Mouse (Mus musculus) lung, postnatal 0 days (tissue): ENCODE measurements around the gene Cryaa. TPM values are rescaled to one million over a fixed set of nuclear protein-coding genes. Genes with fewer than 3 reads are reported as not detected.

Source experiments
- ATAC-seq: fragments of 200-750 bp; cut with Nextera tagmentation; 2 replicates; pipeline ENCODE4 v1.8.0; 2017; ENCODE audit warnings: moderate library complexity
- DNase-seq: peaks from one replicate; pipeline ENCODE4 v3.0.0-alpha.2; 2016; ENCODE audit warnings: low spot score
- H3K27ac ChIP-seq: fragments of 300-500 bp; sonication (generic); 2 replicates; pipeline ENCODE4 v1.5.1; 2014; ENCODE audit warnings: antibody characterized with exemption, mild to moderate bottlenecking, low read length, mixed read lengths
- H3K27me3 ChIP-seq: fragments of 300-500 bp; sonication (generic); replicated peaks from 2 replicates; pipeline ENCODE4 v1.6.1; 2014; ENCODE audit warnings: low read length, mixed read lengths; ENCODE audit not compliant: insufficient read depth
- H3K36me3 ChIP-seq: fragments of 300-500 bp; sonication (generic); 2 replicates; pipeline ENCODE4 v1.6.1; 2014; ENCODE audit warnings: low read length, mixed read lengths; ENCODE audit not compliant: insufficient read depth
- H3K4me1 ChIP-seq: fragments of 300-500 bp; sonication (generic); 2 replicates; pipeline ENCODE4 v1.6.1; 2014; ENCODE audit warnings: antibody characterized with exemption, low read depth, low read length, mixed read lengths; ENCODE audit not compliant: insufficient read depth
- H3K4me2 ChIP-seq: fragments of 300-500 bp; sonication (generic); replicated peaks from 2 replicates; pipeline ENCODE4 v1.6.1; 2014; ENCODE audit warnings: low read depth, mild to moderate bottlenecking, low read length, moderate library complexity, mixed read lengths
- H3K4me3 ChIP-seq: fragments of 300-500 bp; sonication (generic); 2 replicates; pipeline ENCODE4 v1.5.1; 2014; ENCODE audit warnings: low read depth, low read length
- H3K9ac ChIP-seq: fragments of 300-500 bp; sonication (generic); replicated peaks from 2 replicates; pipeline ENCODE4 v1.6.1; 2014; ENCODE audit warnings: low read depth, mild to moderate bottlenecking
- H3K9me3 ChIP-seq: fragments of 300-500 bp; sonication (generic); 2 replicates; pipeline ENCODE4 v1.6.1; 2016; ENCODE audit warnings: low read length, mixed read lengths
- CTCF ChIP-seq: IDR thresholded peaks from 2 replicates; pipeline ENCODE4 v1.5.1; 2016; ENCODE audit warnings: antibody characterized with exemption, mild to moderate bottlenecking
- EP300 ChIP-seq: IDR thresholded peaks from 2 replicates; pipeline ENCODE4 v1.6.1; 2016; ENCODE audit warnings: antibody characterized with exemption, mild to moderate bottlenecking, control low read depth
- WGBS: fragments of 180-500 bp; shearing (Covaris S2); extraction: QIAGEN DNeasy Blood & Tissue Kit; methylation state at CpG from one replicate; pipeline ENCODE4 v1.1.7; 2014; 5-methylcytosine and 5-hydroxymethylcytosine counted together
- polyA plus RNA-seq: library from polyadenylated mRNA; unstranded; fragments of >200 nt; fragmentation: Nextera tagmentation; extraction: Ambion mirVana; gene quantifications from 2 replicates; pipeline ENCODE4 v1.2.1, GENCODE M21; 2015

The Cryaa gene
- polyA plus RNA-seq, 1 experiment from 2014 or later = 0.76 TPM

- H3K36me3 ChIP-seq = no peaks in the 10 kb centered on the region
- ATAC-seq (no peak), DNase-seq (peak; percentile 21)
- WGBS = 6% methylated on average over 45 of the region's 45 CpGs
- no peak overlapping the region for H3K27ac ChIP-seq
- no peaks in the 10 kb centered on the region for H3K9me3 ChIP-seq
- peak overlapping the region; percentile 19; the same call in 1 of the 2 replicates for H3K9ac ChIP-seq
- H3K4me1 ChIP-seq = peaks cover 5% of the 10 kb centered on the region
- peak overlapping the region; percentile 45 for H3K4me3 ChIP-seq
- no peaks in the 10 kb centered on the region for H3K27me3 ChIP-seq
- TF ChIP-seq EP300 = no peak
- no peak for TF ChIP-seq CTCF
- H3K4me2 ChIP-seq = peak overlapping the region; percentile 89
These were observed 41.2 kb upstream of the Cryaa start for GRCm38 (mm10) chr17:31636277-31636941.

DNA sequence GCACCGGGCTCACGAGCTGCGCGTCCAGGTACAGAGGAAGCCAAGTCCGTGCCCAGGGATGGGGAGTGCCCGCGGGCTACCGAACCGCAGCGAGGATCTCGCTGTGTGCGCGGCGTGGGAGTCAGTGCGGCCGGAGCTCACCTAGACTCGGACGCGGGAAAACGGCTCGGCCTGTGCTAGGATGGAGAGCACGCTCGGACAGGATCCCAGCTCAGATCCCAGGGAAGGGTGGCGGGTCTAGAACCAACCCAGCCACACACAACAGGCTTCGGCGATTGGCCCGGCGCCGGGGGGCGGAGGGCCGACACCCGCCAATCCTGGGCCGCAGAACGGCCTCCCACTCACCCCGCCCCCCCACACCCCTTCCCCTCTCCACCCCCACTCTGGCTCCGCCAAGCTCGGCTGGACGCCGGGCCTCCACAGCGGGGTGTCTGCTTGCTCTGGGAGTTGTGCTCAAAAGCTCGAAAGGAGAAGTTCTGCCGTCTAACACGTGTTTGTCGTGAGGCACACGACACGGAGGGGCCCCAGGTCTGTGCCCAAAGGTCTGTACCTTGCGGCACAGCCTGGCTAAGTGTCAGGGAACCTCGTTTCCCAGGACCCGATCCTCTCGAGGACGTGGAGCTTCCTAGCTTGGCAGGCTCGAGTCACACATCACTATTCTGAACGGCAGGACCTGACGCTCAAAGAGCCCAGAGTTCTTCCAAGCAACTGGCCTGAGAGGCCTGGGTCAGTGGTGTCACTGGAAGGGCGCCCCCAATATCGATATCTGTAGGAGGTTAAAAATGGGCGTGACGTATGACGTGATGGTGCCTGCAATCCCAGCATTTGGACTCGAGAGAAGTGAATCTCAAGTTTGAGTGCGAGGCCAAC is 40.4 kb upstream of the Cryaa start, which contains the start of gene Cbs:
Gene Cbs (minus strand): TSS at position 297 of the 870 bp plus-strand sequence.
- peak within 1 kb of the TSS; percentile 89 for H3K4me2 ChIP-seq
- H3K9ac ChIP-seq = peak within 1 kb of the TSS; percentile 19
- ATAC-seq = peak; percentile 96
- H3K27ac ChIP-seq = peak within 1 kb of the TSS; percentile 55; the same call in 1 of the 2 replicates
- DNase-seq = peak; percentile 84
- H3K36me3 ChIP-seq = no peaks in the 10 kb centered on the region
- TF ChIP-seq EP300 = no peak
- TF ChIP-seq CTCF = no peak
- peaks cover 5% of the 10 kb centered on the region for H3K4me1 ChIP-seq
- H3K4me3 ChIP-seq = peak within 1 kb of the TSS; percentile 45
- 2% methylated on average over 60 of the region's 61 CpGs for WGBS
- H3K9me3 ChIP-seq = no peaks in the 10 kb centered on the region
- no peaks in the 10 kb centered on the region for H3K27me3 ChIP-seq

DNA sequence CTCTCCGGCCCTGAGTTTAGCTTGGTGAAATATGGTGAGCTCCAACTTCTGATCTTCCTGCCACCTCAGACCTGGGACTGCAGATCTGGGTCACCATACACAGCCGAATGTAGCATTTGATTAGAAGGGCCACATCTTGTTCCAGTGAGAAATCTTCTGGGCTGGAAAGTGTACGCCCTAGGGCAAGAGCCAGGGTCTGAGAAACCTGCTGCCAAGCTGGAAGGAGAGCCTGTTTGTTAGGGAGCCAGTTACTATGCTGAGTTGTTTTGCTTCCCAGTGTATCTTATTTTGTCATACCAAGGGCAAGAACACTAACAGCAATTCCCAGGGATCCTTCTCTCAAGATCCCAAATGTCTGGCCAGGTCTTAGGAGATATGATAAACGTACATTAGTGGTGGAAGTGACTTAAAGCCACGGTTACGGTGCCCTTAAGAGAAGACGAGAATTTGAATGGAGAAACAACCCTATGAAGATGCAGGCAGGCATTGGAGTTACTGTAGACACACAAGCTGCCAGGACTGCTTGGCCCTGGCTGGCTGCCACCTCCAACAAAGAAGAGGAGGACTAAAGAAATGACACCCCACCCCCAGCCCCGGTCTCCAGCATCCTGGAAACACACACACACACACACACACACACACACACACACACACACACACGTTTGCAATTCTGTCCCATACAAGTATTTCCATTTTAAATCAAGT is 39.6 kb upstream of the Cryaa start:
- Histone ChIP-seq H3K27ac (no peak overlapping the region; the same call in 1 of the 2 replicates), H3K27me3 (no peaks in the 10 kb centered on the region), H3K9me3 (no peaks in the 10 kb centered on the region), H3K9ac (no peak overlapping the region), H3K4me2 (no peak overlapping the region), H3K4me1 (peaks cover 5% of the 10 kb centered on the region), H3K4me3 (no peak overlapping the region), H3K36me3 (no peaks in the 10 kb centered on the region)
- peak; percentile 51 for DNase-seq
- whole genome bisulfite sequencing = 30% methylated on average over 9 of the region's 9 CpGs
- ATAC-seq = no peak
- TF ChIP-seq CTCF = no peak
- no peak for TF ChIP-seq EP300

GRCm38 (mm10) chr17:31639651-31640050 is 38.0 kb upstream of the Cryaa start:
- Histone ChIP-seq H3K9ac (no peak overlapping the region), H3K27ac (no peak overlapping the region), H3K4me2 (no peak overlapping the region), H3K4me3 (no peak overlapping the region), H3K4me1 (peaks cover 5% of the 10 kb centered on the region), H3K9me3 (no peaks in the 10 kb centered on the region), H3K36me3 (no peaks in the 10 kb centered on the region), H3K27me3 (no peaks in the 10 kb centered on the region)
- ATAC-seq = no peak
- WGBS = 53% methylated on average over 4 of the region's 4 CpGs
- no peak for DNase-seq
- TF ChIP-seq EP300 = no peak
- no peak for TF ChIP-seq CTCF

GRCm38 (mm10) chr17:31642331-31642730 is 35.3 kb upstream of the Cryaa start:
- no peaks in the 10 kb centered on the region for H3K27me3 ChIP-seq
- H3K4me3 ChIP-seq = no peak overlapping the region
- no peaks in the 10 kb centered on the region for H3K9me3 ChIP-seq
- no peak overlapping the region for H3K4me2 ChIP-seq
- no peak overlapping the region for H3K9ac ChIP-seq
- 48% methylated on average over 8 of the region's 8 CpGs for WGBS
- 0 out of 2 replicates have a peak, but pooled peaks cover 10% of the 10 kb centered on the region for H3K36me3 ChIP-seq
- H3K4me1 ChIP-seq = no peaks in the 10 kb centered on the region
- DNase-seq (no peak), ATAC-seq (no peak)
- H3K27ac ChIP-seq = no peak overlapping the region
- TF ChIP-seq EP300 = no peak
- TF ChIP-seq CTCF = no peak

GRCm38 (mm10) chr17:31642913-31643312 is 34.7 kb upstream of the Cryaa start:
- Histone ChIP-seq H3K4me1 (no peaks in the 10 kb centered on the region), H3K9ac (no peak overlapping the region), H3K27me3 (no peaks in the 10 kb centered on the region), H3K36me3 (0 out of 2 replicates have a peak, but pooled peaks cover 15% of the 10 kb centered on the region), H3K27ac (no peak overlapping the region), H3K9me3 (no peaks in the 10 kb centered on the region), H3K4me2 (no peak overlapping the region), H3K4me3 (no peak overlapping the region)
- TF ChIP-seq EP300 (no peak), CTCF (no peak)
- 68% methylated on average over 4 of the region's 4 CpGs for WGBS
- ATAC-seq (no peak), DNase-seq (no peak)
